Mouse (Mus musculus) bone marrow, adult 2 months (tissue): ENCODE results near the gene Mttp.

ENCODE experiments used
- CTCF ChIP-seq: fragments of 200-500 bp; IDR thresholded peaks from 2 replicates; pipeline ENCODE4 v1.5.1; 2011; ENCODE audit warnings: low read length, control low read depth; ENCODE audit not compliant: control insufficient read depth, insufficient read depth
- POLR2A ChIP-seq: fragments of 200-500 bp; IDR thresholded peaks from 2 replicates; pipeline ENCODE4 v1.6.1; 2011; ENCODE audit warnings: low read depth, mild to moderate bottlenecking, control low read depth, low read length, borderline replicate concordance; ENCODE audit not compliant: control insufficient read depth

GRCm38 (mm10) chr3:138183371-138183770 lies 38.6 kb upstream of the Mttp start:
- TF ChIP-seq CTCF: no peak
- no peak for TF ChIP-seq POLR2A
